Mouse (Mus musculus): Measurements from ENCODE around the gene Mmp20. TPM values are rescaled to one million over a fixed set of nuclear protein-coding genes. Genes with fewer than 3 reads are reported as not detected.

Gene Mmp20
- polyA plus RNA-seq, 1 experiment from 2014 or later: not detected

DNA sequence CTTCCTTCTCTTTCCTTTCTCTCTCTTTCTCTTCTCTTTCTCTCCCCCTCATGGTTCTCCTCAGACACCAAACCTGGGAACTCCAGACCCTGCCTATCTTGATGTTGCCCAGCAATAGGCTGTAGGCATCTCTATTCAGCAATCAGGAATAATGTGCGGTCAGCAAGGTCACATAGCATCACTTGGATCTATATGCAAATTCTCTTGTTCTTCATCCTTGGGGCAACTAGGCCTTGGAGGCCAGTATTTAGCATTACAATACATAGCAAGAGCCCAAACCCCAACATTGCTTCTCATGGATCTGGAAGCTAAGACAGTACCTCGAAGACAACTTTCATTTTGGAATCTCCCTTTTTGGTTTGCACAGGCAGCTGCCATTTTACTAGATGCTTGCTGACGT lies 19.9 kb downstream of the Mmp20 start:
- H3K27ac ChIP-seq (ENCODE audit: low read length): no peak overlapping the region
- no peak overlapping the region for H3K4me3 ChIP-seq (ENCODE audit: low read length)
- H3K4me2 ChIP-seq (ENCODE audit: low read depth, low read length): no peak overlapping the region
- no peak overlapping the region for H3K9ac ChIP-seq (ENCODE audit: low read length)
- no peaks in the 10 kb centered on the region for H3K4me1 ChIP-seq (ENCODE audit: control insufficient read depth, insufficient read depth, low read length)
- H3K27me3 ChIP-seq (ENCODE audit: control insufficient read depth, insufficient read depth, low read length): no peaks in the 10 kb centered on the region
- WGBS: 79% methylated on average over 3 of the region's 3 CpGs
- no peaks in the 10 kb centered on the region for H3K9me3 ChIP-seq (replicated peaks; ENCODE audit: control insufficient read depth, low read length)
- no peak for ATAC-seq (replicated peaks; ENCODE audit: extremely low read depth, insufficient read depth, low FRiP score)
- H3K36me3 ChIP-seq (ENCODE audit: control insufficient read depth, insufficient read depth): no peaks in the 10 kb centered on the region

DNA sequence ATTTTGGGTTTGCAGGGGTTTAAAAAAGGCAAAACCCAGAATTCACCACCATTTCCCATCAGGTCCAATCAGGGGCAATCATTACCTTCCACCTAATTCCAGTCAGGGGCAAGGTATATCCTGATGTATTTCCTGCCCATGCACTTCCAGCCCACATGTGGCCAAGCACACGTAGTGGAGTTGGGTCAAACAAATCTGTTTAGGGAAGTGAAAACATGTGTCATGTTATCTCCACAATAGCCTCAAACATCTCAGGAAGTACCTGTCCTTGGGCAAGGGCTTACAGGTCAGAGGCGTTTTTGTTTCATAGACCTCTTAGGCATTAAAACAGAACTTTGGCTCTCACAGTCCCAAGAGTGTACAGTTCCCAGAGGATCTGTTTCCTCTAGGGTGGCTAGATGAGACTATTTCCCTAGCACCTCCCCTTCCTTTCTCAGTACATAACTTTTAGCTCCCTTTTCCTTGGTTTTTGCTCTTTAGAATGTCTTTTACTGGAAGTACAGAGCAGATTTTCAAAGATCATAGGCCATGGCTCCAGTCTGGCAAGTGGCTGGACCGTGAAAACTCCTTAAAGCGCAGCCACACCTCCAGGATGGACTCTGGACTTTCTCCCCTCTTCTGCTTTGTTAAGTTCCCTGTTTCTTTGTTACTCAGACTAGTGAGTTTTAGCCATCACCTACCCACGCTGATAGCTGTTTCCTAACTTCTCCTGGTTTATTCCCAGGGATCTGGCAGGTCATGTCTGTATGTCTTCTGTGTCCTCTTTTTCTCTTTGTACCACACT lies 22.6 kb downstream of the Mmp20 start:
- Histone ChIP-seq H3K27ac (ENCODE audit: low read length) (no peak overlapping the region), H3K4me3 (ENCODE audit: low read length) (no peak overlapping the region), H3K36me3 (ENCODE audit: control insufficient read depth, insufficient read depth) (no peaks in the 10 kb centered on the region), H3K4me1 (ENCODE audit: control insufficient read depth, insufficient read depth, low read length) (no peaks in the 10 kb centered on the region), H3K9ac (ENCODE audit: low read length) (no peak overlapping the region), H3K4me2 (ENCODE audit: low read depth, low read length) (no peak overlapping the region), H3K9me3 (replicated peaks; ENCODE audit: control insufficient read depth, low read length) (no peaks in the 10 kb centered on the region), H3K27me3 (ENCODE audit: control insufficient read depth, insufficient read depth, low read length) (no peaks in the 10 kb centered on the region)
- no peak for ATAC-seq (replicated peaks; ENCODE audit: extremely low read depth, insufficient read depth, low FRiP score)
- WGBS: 60% methylated on average over 5 of the region's 5 CpGs

DNA sequence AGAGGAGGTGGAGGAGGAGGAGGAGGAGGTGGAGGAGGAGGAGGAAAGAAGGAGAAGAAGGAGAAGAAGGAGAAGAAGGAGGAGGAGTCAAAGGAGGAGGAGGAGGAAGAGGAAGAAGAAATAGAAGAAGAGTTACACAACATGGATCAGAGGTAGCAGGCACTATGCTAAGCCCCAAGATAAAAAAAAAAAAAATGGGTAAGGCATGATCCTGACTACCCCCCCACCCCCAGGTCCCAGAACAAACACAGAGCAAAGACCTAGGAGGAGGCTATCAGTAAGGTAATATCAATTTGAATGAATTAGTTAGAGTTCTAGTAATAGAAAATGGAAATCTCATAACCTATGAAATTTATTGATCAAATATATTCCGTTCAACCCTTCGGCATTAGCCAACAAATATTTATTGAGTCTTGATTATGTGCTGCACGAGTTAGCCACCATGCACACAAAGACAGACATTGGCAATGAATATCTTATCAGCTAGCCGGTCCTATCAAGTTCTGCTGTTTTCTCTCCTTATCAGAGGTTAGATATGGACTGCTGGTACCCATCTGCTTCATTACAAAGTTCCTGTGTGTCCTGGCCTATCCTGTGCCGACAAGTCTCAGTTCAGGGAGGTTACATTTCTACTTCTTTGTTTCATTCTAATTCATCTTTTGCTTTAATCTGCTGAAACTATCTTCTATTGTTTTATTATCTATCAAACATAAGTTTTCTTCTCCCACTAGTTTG lies 24.5 kb downstream of the Mmp20 start:
- Histone ChIP-seq H3K4me1 (ENCODE audit: control insufficient read depth, insufficient read depth, low read length) (no peaks in the 10 kb centered on the region), H3K4me3 (ENCODE audit: low read length) (no peak overlapping the region), H3K4me2 (ENCODE audit: low read depth, low read length) (no peak overlapping the region), H3K36me3 (ENCODE audit: control insufficient read depth, insufficient read depth) (no peaks in the 10 kb centered on the region), H3K9ac (ENCODE audit: low read length) (no peak overlapping the region), H3K9me3 (replicated peaks; ENCODE audit: control insufficient read depth, low read length) (no peaks in the 10 kb centered on the region), H3K27ac (ENCODE audit: low read length) (no peak overlapping the region), H3K27me3 (ENCODE audit: control insufficient read depth, insufficient read depth, low read length) (no peaks in the 10 kb centered on the region)
- WGBS: 51% methylated on average over 5 of the region's 5 CpGs
- ATAC-seq (replicated peaks; ENCODE audit: extremely low read depth, insufficient read depth, low FRiP score): no peak

DNA sequence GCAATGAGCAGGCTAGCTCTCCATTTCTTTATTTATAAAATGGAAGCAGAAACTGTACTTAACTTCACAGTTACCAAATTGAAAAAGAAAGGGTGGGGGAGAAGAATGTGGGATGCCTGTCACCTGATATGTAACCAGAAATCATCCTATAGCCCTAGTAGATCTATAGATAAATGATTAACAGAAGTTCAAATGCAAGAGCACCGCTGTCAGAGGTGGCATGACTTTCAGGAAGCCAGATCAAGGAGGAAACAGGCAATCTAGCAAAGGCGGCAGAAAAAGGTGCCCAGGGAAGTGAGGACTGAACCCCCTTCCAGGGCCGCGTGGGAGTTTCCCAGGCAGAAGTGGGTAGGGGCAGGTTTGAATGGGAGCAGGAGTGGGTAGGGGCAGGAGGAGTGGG lies 29.9 kb downstream of the Mmp20 start:
- WGBS: 66% methylated on average over 4 of the region's 4 CpGs
- Histone ChIP-seq H3K4me3 (ENCODE audit: low read length) (no peak overlapping the region), H3K27ac (ENCODE audit: low read length) (no peak overlapping the region), H3K36me3 (ENCODE audit: control insufficient read depth, insufficient read depth) (no peaks in the 10 kb centered on the region), H3K9ac (ENCODE audit: low read length) (no peak overlapping the region), H3K4me1 (ENCODE audit: control insufficient read depth, insufficient read depth, low read length) (no peaks in the 10 kb centered on the region), H3K4me2 (ENCODE audit: low read depth, low read length) (no peak overlapping the region), H3K27me3 (ENCODE audit: control insufficient read depth, insufficient read depth, low read length) (no peaks in the 10 kb centered on the region), H3K9me3 (replicated peaks; ENCODE audit: control insufficient read depth, low read length) (no peaks in the 10 kb centered on the region)
- ATAC-seq (replicated peaks; ENCODE audit: extremely low read depth, insufficient read depth, low FRiP score): no peak

DNA sequence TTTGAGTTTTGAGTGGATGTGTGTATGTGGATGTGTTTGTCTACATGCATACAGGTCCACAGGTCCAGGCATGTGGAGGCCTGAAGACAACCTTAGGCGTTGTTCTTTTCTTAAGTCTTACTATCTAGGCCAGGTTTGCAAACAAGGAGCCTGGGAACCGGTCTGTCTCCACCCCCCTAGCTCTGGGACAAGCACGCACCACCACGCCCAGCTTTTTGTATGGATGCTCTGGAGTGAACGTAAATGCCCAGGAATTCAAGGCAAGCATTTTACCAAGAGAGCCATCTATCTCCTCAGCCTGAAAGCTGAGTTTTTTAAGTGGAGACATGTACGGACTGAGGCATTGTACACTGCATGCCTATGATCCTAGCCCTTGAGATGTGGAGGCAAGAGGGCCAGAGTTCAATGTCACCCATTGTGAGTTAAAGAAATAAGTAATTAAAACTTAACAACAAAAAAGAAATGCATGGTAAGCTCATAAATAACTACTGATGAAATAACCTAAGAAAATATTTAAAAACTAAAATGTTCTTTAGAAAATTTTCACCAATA lies 31.5 kb downstream of the Mmp20 start:
- no peaks in the 10 kb centered on the region for H3K36me3 ChIP-seq (ENCODE audit: control insufficient read depth, insufficient read depth)
- H3K4me2 ChIP-seq (ENCODE audit: low read depth, low read length): no peak overlapping the region
- no peak overlapping the region for H3K27ac ChIP-seq (ENCODE audit: low read length)
- H3K4me1 ChIP-seq (ENCODE audit: control insufficient read depth, insufficient read depth, low read length): no peaks in the 10 kb centered on the region
- H3K9me3 ChIP-seq (replicated peaks; ENCODE audit: control insufficient read depth, low read length): no peaks in the 10 kb centered on the region
- no peaks in the 10 kb centered on the region for H3K27me3 ChIP-seq (ENCODE audit: control insufficient read depth, insufficient read depth, low read length)
- WGBS: 74% methylated on average over 6 of the region's 6 CpGs
- no peak overlapping the region for H3K9ac ChIP-seq (ENCODE audit: low read length)
- no peak overlapping the region for H3K4me3 ChIP-seq (ENCODE audit: low read length)
- ATAC-seq (replicated peaks; ENCODE audit: extremely low read depth, insufficient read depth, low FRiP score): no peak

DNA sequence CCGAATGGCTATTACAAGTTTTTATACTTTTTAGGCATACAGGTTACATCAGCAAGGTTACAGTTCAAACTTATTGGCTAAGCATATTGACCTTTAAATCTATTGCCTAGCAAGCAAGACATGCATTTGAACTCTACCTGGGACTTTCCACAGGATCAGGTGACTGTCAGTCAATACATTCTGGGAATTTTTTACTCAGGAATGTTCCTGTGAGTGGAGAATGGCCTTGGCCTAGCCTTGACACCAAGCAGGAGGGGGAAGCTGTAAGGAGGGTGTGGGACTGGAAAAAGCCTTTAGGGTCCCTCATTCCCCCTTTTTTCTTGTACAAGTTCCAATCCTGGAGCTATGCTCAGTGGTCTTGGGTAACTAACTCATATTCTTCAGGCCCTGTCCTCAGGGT lies 33.3 kb downstream of the Mmp20 start:
- H3K27ac ChIP-seq (ENCODE audit: low read length): no peak overlapping the region
- H3K4me3 ChIP-seq (ENCODE audit: low read length): no peak overlapping the region
- H3K27me3 ChIP-seq (ENCODE audit: control insufficient read depth, insufficient read depth, low read length): no peaks in the 10 kb centered on the region
- H3K4me1 ChIP-seq (ENCODE audit: control insufficient read depth, insufficient read depth, low read length): no peaks in the 10 kb centered on the region
- no peaks in the 10 kb centered on the region for H3K9me3 ChIP-seq (replicated peaks; ENCODE audit: control insufficient read depth, low read length)
- ATAC-seq (replicated peaks; ENCODE audit: extremely low read depth, insufficient read depth, low FRiP score): no peak
- H3K9ac ChIP-seq (ENCODE audit: low read length): no peak overlapping the region
- no peak overlapping the region for H3K4me2 ChIP-seq (ENCODE audit: low read depth, low read length)
- no peaks in the 10 kb centered on the region for H3K36me3 ChIP-seq (ENCODE audit: control insufficient read depth, insufficient read depth)
- WGBS: 98% methylated on average over 1 of the region's 1 CpGs

DNA sequence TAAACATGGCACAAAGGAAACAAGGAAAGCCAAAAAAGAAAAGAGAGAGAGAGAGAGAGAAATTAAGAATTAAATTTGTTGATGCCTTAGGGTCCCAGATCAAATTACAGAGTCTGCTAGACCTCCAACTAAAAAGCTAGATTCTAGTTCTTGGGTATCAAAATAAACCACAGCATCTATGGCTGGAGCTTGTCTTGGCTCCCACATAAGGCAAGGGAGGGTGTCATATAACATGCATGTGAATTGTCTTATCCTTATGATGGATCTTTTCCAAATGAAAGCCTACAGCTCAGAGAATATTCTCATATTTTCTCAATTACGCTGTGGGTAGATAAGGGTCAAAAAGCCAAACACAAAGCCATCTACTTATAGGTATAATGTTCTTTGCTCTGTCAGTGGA lies 41.6 kb downstream of the Mmp20 start:
- 77% methylated on average over 1 of the region's 1 CpGs for WGBS
- no peak overlapping the region for H3K4me3 ChIP-seq (ENCODE audit: low read length)
- no peak for ATAC-seq (replicated peaks; ENCODE audit: extremely low read depth, insufficient read depth, low FRiP score)

DNA sequence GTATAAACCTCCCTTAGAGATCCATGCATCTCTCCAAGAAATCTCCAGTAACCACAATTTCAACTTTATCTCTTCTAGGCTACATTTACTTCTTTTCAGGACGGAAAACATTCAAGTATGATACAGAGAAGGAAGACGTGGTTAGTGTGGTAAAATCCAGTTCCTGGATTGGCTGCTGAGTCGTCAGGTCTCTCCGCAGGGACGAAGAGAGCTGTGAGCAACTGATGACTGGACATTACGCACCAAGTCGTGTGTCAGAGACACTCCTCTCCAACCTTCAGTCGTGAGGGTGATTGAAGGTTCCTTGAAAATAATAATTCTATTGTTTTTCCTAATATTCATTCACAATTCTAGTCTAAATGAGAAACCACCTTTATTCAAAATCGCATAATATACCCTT lies 45.0 kb downstream of the Mmp20 start:
- 75% methylated on average over 9 of the region's 9 CpGs for WGBS
- Histone ChIP-seq H3K4me2 (ENCODE audit: low read depth, low read length) (no peak overlapping the region), H3K27me3 (ENCODE audit: control insufficient read depth, insufficient read depth, low read length) (no peaks in the 10 kb centered on the region; the same call in 1 of the 2 replicates), H3K4me3 (ENCODE audit: low read length) (no peak overlapping the region), H3K9ac (ENCODE audit: low read length) (no peak overlapping the region), H3K9me3 (replicated peaks; ENCODE audit: control insufficient read depth, low read length) (no peaks in the 10 kb centered on the region), H3K4me1 (ENCODE audit: control insufficient read depth, insufficient read depth, low read length) (no peaks in the 10 kb centered on the region), H3K27ac (ENCODE audit: low read length) (no peak overlapping the region), H3K36me3 (ENCODE audit: control insufficient read depth, insufficient read depth) (no peaks in the 10 kb centered on the region)
- no peak for ATAC-seq (replicated peaks; ENCODE audit: extremely low read depth, insufficient read depth, low FRiP score)

More for the DNA sequence above, 41.6 kb downstream of the Mmp20 start:
- Histone ChIP-seq H3K27me3 (ENCODE audit: control insufficient read depth, insufficient read depth, low read length) (no peaks in the 10 kb centered on the region; the same call in 1 of the 2 replicates), H3K27ac (ENCODE audit: low read length) (no peak overlapping the region), H3K4me2 (ENCODE audit: low read depth, low read length) (no peak overlapping the region), H3K9me3 (replicated peaks; ENCODE audit: control insufficient read depth, low read length) (no peaks in the 10 kb centered on the region), H3K9ac (ENCODE audit: low read length) (no peak overlapping the region), H3K4me1 (ENCODE audit: control insufficient read depth, insufficient read depth, low read length) (no peaks in the 10 kb centered on the region), H3K36me3 (ENCODE audit: control insufficient read depth, insufficient read depth) (no peaks in the 10 kb centered on the region)
